Mouse (Mus musculus) C2C12 (cell line): ENCODE measurements around the gene Rasgef1a.
A peak's percentile ranks its signal among the peaks of the same experiment; 100 is the strongest.

Experiments used
- CTCF ChIP-seq: IDR thresholded peaks from one replicate; pipeline ENCODE4 v1.5.1; 2011; ENCODE audit not compliant: control insufficient read depth, insufficient read depth, insufficient read length
- MYOD1 ChIP-seq: IDR thresholded peaks from one replicate; pipeline ENCODE4 v1.6.1; 2011; ENCODE audit warnings: low read depth; ENCODE audit not compliant: control insufficient read depth, insufficient read length

DNA sequence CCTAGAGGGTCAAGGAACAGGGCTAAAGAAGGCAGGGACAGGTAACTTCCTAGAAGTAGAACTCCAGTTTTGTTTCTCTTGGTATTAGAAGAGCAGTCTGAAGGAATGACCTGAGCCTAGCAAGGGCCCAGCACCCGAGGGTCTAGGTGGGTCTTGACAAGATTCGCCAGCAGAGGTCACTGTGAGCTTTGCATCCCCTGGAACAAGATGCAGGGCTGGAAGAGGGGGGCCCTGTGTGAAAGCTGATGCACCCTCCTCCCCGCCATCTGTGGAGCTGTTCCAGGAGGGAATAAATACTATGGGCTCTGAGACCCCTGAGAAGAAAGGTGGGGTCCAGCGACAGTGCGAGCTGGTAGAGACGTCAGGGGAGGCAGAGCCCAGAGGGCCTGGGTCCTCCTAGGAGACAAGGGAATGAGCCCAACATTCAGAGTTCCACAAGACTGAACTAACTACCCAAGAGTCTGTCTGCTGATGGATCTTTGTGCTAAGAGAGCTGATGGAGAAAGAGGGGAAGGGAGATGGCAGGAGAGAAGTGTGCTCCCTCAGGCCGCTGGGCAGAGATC, 53.8 kb downstream of the Rasgef1a start:
- TF ChIP-seq CTCF (peak; percentile 53), MYOD1 (no peak)
